Mouse (Mus musculus) hindbrain, embryonic 15.5 days (tissue): ENCODE measurements around the gene Lin28a. TPM values are rescaled to one million over a fixed set of nuclear protein-coding genes. Genes with fewer than 3 reads are reported as not detected.
"Not testable (repeated sequence)": the region's sequence is repeated elsewhere in the genome, so short reads cannot be mapped to it uniquely, and the experiment has no call there.

Source experiments
- ATAC-seq: fragments of 200-750 bp; cut with Nextera tagmentation; 2 replicates; pipeline ENCODE4 v1.8.0; 2017; ENCODE audit warnings: low read depth, moderate number of reproducible peaks, moderate TSS enrichment; ENCODE audit not compliant: low FRiP score
- H3K27ac ChIP-seq: fragments of 300-500 bp; sonication (generic); replicated peaks from 2 replicates; pipeline ENCODE4 v1.5.1; 2015; ENCODE audit warnings: mild to moderate bottlenecking, inconsistent platforms
- H3K27me3 ChIP-seq: fragments of 300-500 bp; sonication (generic); 2 replicates; pipeline ENCODE4 v1.6.1; 2015; ENCODE audit warnings: control low read depth, inconsistent platforms
- H3K36me3 ChIP-seq: fragments of 300-500 bp; sonication (generic); 2 replicates; pipeline ENCODE4 v1.6.1; 2015; ENCODE audit warnings: control low read depth, inconsistent platforms
- H3K4me1 ChIP-seq: fragments of 300-500 bp; sonication (generic); replicated peaks from 2 replicates; pipeline ENCODE4 v1.6.1; 2015; ENCODE audit warnings: control low read depth, inconsistent platforms
- H3K4me2 ChIP-seq: fragments of 300-500 bp; sonication (generic); 2 replicates; pipeline ENCODE4 v1.6.1; 2015; ENCODE audit warnings: moderate library complexity, mild to moderate bottlenecking, inconsistent platforms
- H3K4me3 ChIP-seq: fragments of 300-500 bp; sonication (generic); 2 replicates; pipeline ENCODE4 v1.5.1; 2015; ENCODE audit warnings: mild to moderate bottlenecking, inconsistent platforms
- H3K9ac ChIP-seq: fragments of 300-500 bp; sonication (generic); 2 replicates; pipeline ENCODE4 v1.6.1; 2015; ENCODE audit warnings: inconsistent platforms
- H3K9me3 ChIP-seq: fragments of 300-500 bp; sonication (generic); 2 replicates; pipeline ENCODE4 v1.6.1; 2016; ENCODE audit warnings: control low read depth, inconsistent platforms
- WGBS: fragments of 180-500 bp; shearing (Covaris S2); methylation state at CpG from one replicate; pipeline ENCODE4 v1.1.7; 2015; 5-methylcytosine and 5-hydroxymethylcytosine counted together
- polyA plus RNA-seq: library from polyadenylated mRNA; unstranded; fragments of >200 nt; fragmentation: Nextera tagmentation; extraction: Ambion mirVana; gene quantifications from 2 replicates; pipeline ENCODE4 v1.2.1, GENCODE M21; 2015

Gene Lin28a
- polyA plus RNA-seq, 1 experiment from 2014 or later: 0.22 TPM

DNA sequence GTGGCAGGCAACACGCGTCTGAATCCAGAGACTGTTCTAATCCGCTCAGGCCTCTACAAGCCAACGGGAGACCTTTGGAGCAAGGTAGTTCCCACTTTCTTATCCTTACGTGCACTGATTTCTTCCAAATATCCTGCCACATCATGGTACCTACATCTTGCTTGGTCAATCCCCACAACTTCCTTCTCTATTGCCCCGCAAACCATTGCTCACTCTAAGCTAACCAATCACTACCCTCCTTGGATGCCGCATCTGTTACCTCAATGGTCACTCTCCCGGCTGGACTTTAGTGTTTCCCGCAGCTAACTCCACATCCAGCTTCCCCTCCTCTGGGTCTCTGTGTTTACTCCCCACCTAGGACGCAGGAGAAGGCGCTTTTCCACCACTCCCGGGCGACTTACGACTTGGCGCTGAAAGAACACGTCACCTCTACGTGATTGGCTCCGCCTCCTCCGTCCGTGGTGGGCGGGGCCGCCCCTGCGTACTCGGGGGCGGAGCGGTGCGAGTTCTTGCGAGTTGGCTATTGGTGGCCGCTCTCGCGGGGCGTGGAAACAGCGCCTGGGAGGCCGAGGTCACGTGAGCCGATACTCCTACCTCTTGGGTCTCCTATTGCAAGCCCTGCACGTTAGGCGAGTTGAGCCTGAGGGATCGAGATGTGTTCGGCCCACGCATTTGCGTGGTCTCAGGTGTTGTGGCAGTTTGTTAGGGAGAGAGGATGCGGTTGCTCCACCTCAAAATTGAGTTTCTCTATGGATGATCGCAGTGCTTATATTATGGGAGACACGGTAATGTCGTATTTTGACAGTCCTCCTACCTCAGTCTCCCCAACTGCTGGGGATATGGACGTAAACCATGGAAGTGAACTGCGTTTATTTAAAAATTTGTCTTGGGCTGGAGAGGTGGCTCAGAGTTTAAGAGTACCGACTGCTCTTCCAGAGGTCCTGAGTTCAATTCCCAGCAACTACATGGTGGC, 17.9 kb downstream of the Lin28a start, which contains the start of gene Dhdds:
TSS of gene Dhdds (minus strand) at position 453 of the 973 bp plus-strand sequence.
- no peaks in the 10 kb centered on the region for H3K9me3 ChIP-seq

DNA sequence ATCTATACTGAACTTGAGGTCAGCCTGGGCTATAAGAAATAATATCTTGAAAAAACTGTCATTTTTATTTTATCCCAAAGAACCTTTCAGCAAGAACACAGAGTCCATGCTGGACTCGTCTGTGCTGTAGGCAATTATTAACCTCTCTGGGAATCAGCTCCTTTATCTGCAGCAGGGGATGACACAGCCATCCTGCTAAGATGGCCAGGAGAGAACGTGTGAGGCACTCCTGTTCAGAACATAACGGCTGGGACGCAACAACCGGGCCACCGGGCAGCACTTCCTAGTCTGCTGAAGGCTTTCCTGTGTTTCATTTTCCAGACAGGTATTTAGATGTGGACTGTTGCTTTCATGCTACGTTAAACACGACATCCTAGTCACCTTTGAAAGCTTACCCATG, 23.9 kb downstream of the Lin28a start:
- no peaks in the 10 kb centered on the region for H3K9me3 ChIP-seq
- 83% methylated on average over 8 of the region's 8 CpGs for WGBS
- H3K36me3 ChIP-seq: peaks cover 44% of the 10 kb centered on the region
- no peaks in the 10 kb centered on the region for H3K27me3 ChIP-seq
- no peak for ATAC-seq
- H3K4me3 ChIP-seq: no peak overlapping the region
- H3K9ac ChIP-seq: no peak overlapping the region
- H3K4me1 ChIP-seq: peaks cover 4% of the 10 kb centered on the region
- H3K27ac ChIP-seq: no peak overlapping the region
- H3K4me2 ChIP-seq: no peak overlapping the region

More for the DNA sequence above, 17.9 kb downstream of the Lin28a start, which contains the start of gene Dhdds:
- H3K4me2 ChIP-seq: peak within 1 kb of the TSS; percentile 93
- WGBS: 1% methylated on average over 49 of the region's 49 CpGs
- H3K4me1 ChIP-seq: peaks cover 10% of the 10 kb centered on the region
- H3K4me3 ChIP-seq: peak within 1 kb of the TSS; percentile 69
- peak within 1 kb of the TSS; percentile 64 for H3K9ac ChIP-seq
- peak; percentile 99 for ATAC-seq
- peak within 1 kb of the TSS; percentile 64 for H3K27ac ChIP-seq
- peaks cover 7% of the 10 kb centered on the region; the same call in 1 of the 2 replicates for H3K36me3 ChIP-seq
- no peaks in the 10 kb centered on the region for H3K27me3 ChIP-seq

DNA sequence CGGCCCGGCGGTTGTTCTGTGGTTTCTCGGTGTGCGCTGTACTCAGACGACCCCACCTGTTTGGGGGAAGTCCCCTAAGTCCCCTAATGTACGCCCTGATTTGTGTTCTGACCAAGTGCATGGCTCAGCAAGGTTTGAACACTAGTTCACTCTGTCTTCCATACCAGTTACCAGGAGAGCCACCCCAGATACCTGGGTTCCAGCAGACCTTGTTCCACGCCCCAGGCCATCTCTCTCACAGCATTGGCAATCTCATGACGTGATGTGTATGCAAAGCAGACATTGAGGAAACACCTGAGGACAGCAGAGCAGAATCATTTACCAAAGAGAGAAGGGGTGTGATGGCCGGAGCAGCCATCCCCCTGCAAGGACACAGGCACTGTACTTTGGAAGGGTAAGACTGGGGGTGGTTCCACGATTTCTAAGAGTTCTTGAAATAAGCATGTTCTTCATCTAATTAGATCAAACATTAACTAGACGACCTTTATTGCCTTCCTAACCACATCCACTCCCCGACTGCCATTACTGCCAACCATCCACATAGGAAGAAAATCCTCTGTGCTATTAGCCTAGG, 27.5 kb downstream of the Lin28a start:
- Histone ChIP-seq H3K9ac (no peak overlapping the region), H3K27ac (no peak overlapping the region), H3K27me3 (no peaks in the 10 kb centered on the region), H3K4me1 (no peaks in the 10 kb centered on the region), H3K9me3 (no peaks in the 10 kb centered on the region), H3K4me2 (no peak overlapping the region), H3K4me3 (no peak overlapping the region), H3K36me3 (peaks cover 64% of the 10 kb centered on the region)
- 91% methylated on average over 13 of the region's 13 CpGs for WGBS
- no peak for ATAC-seq

DNA sequence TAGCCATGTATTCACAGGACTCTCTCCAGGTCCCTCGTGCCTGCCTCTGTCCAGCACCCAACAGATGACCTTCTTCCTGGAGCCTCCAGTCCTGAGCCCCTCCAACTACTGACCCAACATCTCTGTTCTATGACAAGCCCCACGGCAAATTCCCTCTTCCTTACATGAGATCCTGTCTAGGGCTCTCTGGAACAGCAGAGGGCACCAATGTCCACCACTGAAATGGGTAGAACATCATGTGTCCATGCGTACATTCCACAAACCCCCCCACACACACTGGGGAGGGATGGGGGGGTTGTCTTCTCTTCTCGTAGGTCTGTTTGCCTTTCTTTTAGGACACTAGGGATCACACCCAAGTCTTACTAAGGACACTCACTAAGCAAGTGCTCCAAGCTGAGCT, 28.6 kb downstream of the Lin28a start:
- H3K4me2 ChIP-seq: no peak overlapping the region
- H3K36me3 ChIP-seq: peaks cover 57% of the 10 kb centered on the region
- H3K27ac ChIP-seq: no peak overlapping the region
- no peak overlapping the region for H3K9ac ChIP-seq
- H3K9me3 ChIP-seq: no peaks in the 10 kb centered on the region
- H3K4me1 ChIP-seq: no peaks in the 10 kb centered on the region
- H3K4me3 ChIP-seq: no peak overlapping the region
- no peaks in the 10 kb centered on the region for H3K27me3 ChIP-seq
- ATAC-seq: no peak
- WGBS: 60% methylated on average over 4 of the region's 4 CpGs

DNA sequence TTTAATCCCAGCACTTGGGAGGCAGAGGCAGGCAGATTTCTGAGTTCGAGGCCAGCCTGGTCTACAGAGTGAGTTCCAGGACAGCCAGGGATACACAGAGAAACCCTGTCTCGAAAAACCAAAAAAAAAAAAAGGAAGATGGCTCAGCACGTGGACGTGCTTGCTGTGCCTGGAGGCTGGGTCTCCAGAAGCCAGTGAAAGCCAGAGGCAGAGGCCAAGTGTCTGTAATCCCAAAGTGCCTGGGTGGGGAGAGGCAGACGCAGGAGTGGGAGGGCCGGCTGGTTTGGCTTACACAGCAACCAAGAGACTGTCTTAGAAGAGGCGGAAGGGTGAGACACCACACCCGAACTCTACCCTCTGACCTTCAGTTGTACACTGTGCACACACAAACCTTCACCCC, 30.4 kb downstream of the Lin28a start:
- H3K4me1 ChIP-seq, H3K27me3 ChIP-seq, H3K9me3 ChIP-seq, H3K9ac ChIP-seq, H3K27ac ChIP-seq, ATAC-seq, H3K4me3 ChIP-seq, H3K4me2 ChIP-seq: not testable (repeated sequence)
- WGBS: 93% methylated on average over 8 of the region's 8 CpGs
- peaks cover 48% of the 10 kb centered on the region for H3K36me3 ChIP-seq

DNA sequence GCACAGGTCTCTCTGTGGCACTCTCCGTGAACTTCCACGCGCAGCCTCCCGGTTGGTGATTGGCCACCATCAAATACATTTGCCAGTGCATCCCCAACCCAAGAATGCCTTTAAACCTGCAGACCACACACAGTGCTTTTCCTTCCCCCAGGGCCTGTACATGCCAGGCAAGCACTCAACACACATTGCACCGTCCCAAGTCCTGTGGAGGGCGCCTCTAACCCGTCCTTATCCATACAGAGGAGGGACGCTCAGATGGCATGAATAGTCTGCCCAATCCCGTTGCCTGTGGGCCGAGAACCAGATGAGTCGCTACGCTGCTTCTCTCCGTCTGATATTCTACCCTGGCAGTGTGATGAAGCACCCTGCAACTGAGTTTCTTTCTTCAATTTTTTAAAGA, 35.7 kb downstream of the Lin28a start:
- 84% methylated on average over 13 of the region's 13 CpGs for WGBS

DNA sequence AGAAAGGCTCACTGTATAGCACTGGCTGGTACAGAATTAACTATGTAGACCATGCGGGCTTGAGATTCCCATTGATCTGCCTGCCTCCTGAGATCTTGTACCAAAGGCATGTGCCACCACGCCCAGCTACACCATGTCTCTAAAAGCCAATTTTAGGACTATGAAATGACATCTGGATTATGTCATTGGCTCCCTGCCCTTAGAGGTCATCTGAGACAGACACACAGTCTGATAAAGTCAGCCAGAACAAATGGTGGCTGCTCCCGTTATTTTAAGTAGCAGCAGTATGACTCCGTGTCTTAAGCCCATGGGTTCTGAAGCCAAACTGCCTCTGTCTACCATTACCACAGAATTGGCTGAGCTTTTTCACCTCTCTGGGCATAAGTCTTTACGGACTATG, 38.1 kb downstream of the Lin28a start:
- no peak for ATAC-seq
- Histone ChIP-seq H3K9ac (no peak overlapping the region), H3K36me3 (peaks cover 30% of the 10 kb centered on the region), H3K27me3 (no peaks in the 10 kb centered on the region), H3K4me1 (no peaks in the 10 kb centered on the region), H3K27ac (no peak overlapping the region), H3K4me2 (no peak overlapping the region), H3K4me3 (no peak overlapping the region), H3K9me3 (no peaks in the 10 kb centered on the region)
- 91% methylated on average over 5 of the region's 5 CpGs for WGBS

More for the DNA sequence above, 35.7 kb downstream of the Lin28a start:
- H3K9me3 ChIP-seq: no peaks in the 10 kb centered on the region
- no peak overlapping the region for H3K4me3 ChIP-seq
- ATAC-seq: no peak
- H3K27ac ChIP-seq: no peak overlapping the region
- H3K27me3 ChIP-seq: no peaks in the 10 kb centered on the region
- no peak overlapping the region for H3K9ac ChIP-seq
- peaks cover 36% of the 10 kb centered on the region for H3K36me3 ChIP-seq
- H3K4me2 ChIP-seq: no peak overlapping the region
- H3K4me1 ChIP-seq: no peaks in the 10 kb centered on the region

DNA sequence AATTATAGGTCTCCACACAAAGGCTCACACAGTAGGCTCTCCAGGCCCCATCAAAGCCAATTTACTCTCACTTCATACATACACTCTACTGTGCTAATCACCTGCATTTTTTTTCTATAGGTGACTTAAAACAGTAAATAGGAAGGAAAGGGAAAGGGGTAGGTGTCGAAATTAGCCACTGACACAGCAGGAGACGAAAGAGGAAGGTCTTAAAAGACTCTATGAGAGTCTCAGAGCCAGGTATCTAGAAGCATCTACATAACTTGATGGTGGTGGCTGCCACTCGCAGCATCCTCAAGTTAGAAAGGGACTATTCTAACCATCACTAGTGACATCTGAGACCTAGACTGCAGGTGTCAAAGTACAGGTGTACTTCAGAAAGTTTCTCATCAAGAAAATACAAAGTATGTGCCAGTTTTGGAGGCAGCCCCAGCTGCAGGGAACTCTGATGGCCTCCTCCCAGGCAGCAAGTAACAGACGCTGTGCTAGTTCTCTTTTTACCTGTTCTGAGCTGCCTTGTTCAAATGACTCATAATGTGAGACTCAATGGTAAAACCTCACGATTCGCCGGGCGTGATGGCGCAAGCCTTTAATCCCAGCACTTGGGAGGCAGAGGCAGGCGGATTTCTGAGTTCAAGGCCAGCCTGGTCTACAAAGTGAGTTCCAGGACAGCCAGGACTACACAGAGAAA, 40.5 kb downstream of the Lin28a start:
- no peaks in the 10 kb centered on the region for H3K9me3 ChIP-seq
- ATAC-seq: no peak
- no peak overlapping the region for H3K4me2 ChIP-seq
- no peak overlapping the region for H3K27ac ChIP-seq
- H3K27me3 ChIP-seq: no peaks in the 10 kb centered on the region
- peaks cover 30% of the 10 kb centered on the region for H3K36me3 ChIP-seq
- WGBS: 95% methylated on average over 10 of the region's 10 CpGs
- H3K4me1 ChIP-seq: no peaks in the 10 kb centered on the region
- no peak overlapping the region for H3K9ac ChIP-seq
- H3K4me3 ChIP-seq: no peak overlapping the region

DNA sequence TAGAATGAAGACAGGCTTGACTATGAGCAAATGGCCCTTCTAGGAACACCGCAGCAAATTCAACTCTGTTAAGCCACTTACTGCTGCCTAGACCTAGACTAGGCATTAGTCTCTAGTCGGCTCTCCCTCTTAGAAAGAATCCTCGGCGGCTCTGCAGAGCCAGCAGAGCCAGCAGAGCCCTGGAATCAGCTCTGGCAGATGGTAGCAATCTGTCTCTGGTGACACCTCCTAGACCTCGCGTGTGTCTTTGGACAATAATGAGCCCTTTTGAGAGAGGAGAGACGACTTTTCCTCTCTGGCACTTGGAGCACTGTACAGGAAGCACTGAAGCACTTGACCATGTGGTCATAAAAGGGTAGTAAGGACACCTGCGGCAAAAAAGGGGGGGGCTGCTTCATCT, 46.9 kb downstream of the Lin28a start:
- no peak for ATAC-seq
- H3K4me2 ChIP-seq: no peak overlapping the region
- H3K9ac ChIP-seq: no peak overlapping the region
- H3K27me3 ChIP-seq: no peaks in the 10 kb centered on the region
- WGBS: 46% methylated on average over 8 of the region's 8 CpGs
- H3K36me3 ChIP-seq: peaks cover 3% of the 10 kb centered on the region; the same call in 1 of the 2 replicates
- H3K4me1 ChIP-seq: peaks cover 27% of the 10 kb centered on the region
- H3K27ac ChIP-seq: peak overlapping the region; percentile 18; the same call in 1 of the 2 replicates
- no peak overlapping the region for H3K4me3 ChIP-seq
- H3K9me3 ChIP-seq: no peaks in the 10 kb centered on the region

DNA sequence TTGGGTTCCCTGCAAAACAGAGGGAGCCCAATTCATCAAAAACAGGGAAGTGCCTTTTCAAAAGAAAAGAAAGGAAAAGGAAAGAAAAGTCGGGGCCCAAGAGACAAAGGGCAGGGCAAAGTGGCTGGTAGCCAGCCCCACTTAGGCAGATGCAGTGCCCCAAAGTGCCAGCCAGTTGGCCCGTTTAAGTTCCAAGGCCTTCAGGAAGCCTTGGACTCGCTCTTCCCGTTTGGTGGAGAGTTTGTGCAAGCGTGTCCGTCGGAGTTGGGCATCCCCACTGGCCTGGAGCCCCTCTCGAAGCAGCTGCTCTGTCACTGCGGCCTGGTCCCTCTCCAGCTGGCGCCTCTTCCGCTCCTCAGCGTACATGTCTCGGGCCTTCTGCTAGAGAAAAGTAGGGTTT, 47.8 kb downstream of the Lin28a start:
- Histone ChIP-seq H3K4me1 (peaks cover 36% of the 10 kb centered on the region), H3K27ac (peak overlapping the region; percentile 100), H3K27me3 (no peaks in the 10 kb centered on the region), H3K9me3 (no peaks in the 10 kb centered on the region), H3K4me2 (no peak overlapping the region), H3K4me3 (no peak overlapping the region), H3K9ac (no peak overlapping the region), H3K36me3 (peaks cover 7% of the 10 kb centered on the region)
- no peak for ATAC-seq
- 52% methylated on average over 13 of the region's 13 CpGs for WGBS

DNA sequence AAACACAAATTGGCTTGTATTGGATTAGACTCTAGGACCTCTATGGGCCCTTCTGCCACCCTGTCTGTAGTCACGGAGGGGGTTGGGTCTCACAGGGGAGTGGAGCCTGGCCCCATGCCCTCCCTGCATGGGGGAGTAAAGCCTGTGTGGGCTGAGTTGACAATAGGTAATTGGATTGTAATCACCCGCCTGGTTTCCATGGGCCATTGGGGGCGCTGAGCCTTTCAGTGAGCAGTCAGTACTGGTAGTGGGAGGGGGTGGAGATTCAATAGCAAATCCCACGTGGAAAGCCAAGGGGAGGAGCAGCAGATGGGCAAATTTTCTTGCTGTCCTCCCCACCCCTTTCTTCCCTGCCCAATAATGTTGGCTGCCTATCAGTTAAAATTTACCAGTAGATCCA, 48.4 kb downstream of the Lin28a start:
- ATAC-seq: no peak
- 15% methylated on average over 4 of the region's 4 CpGs for WGBS
- peak overlapping the region; percentile 100 for H3K27ac ChIP-seq
- H3K4me3 ChIP-seq: no peak overlapping the region
- no peaks in the 10 kb centered on the region for H3K27me3 ChIP-seq
- H3K4me2 ChIP-seq: no peak overlapping the region
- no peaks in the 10 kb centered on the region for H3K9me3 ChIP-seq
- H3K4me1 ChIP-seq: peaks cover 40% of the 10 kb centered on the region
- peaks cover 12% of the 10 kb centered on the region for H3K36me3 ChIP-seq
- H3K9ac ChIP-seq: no peak overlapping the region
